Mouse (Mus musculus): ENCODE results near the gene Ugt8a. TPM values are rescaled to one million over a fixed set of nuclear protein-coding genes. Genes with fewer than 3 reads are reported as not detected.

The Ugt8a gene
- total and polyA plus RNA-seq, 3 experiments: 0.08 TPM; not detected in 2

- Histone ChIP-seq H3K79me2 (replicated peaks; ENCODE audit: control insufficient read depth, insufficient read depth, low read length) (no peaks in the 10 kb centered on the region), H3K4me3 (no peak overlapping the region), H3K9ac (ENCODE audit: low read depth, low read length) (no peak overlapping the region), H3K4me1 (ENCODE audit: control insufficient read depth, insufficient read depth, low read length) (no peaks in the 10 kb centered on the region), H3K36me3 (ENCODE audit: control insufficient read depth, insufficient read depth, low read length) (no peaks in the 10 kb centered on the region), H3K27ac (no peak overlapping the region), H3K27me3 (ENCODE audit: control insufficient read depth, insufficient read depth, low read length) (no peaks in the 10 kb centered on the region)
- TF ChIP-seq EP300 (IDR thresholded peaks at IDR 0.05; ENCODE audit: insufficient read depth, low read depth, low read length) (no peak), CTCF (IDR thresholded peaks at IDR 0.05) (peak; percentile 75)
- intact Hi-C loops (cut with DNase I): loop anchor here (2.0 kb wide), 2 partner anchors 553 to 1053 kb away; no protein-coding TSS in a partner anchor
- DNase-seq: no peak
- 19% methylated on average over 6 of the region's 6 CpGs for WGBS
Measured at GRCm38 (mm10) chr3:125849163-125849872, 89.1 kb downstream of the Ugt8a start.

DNA sequence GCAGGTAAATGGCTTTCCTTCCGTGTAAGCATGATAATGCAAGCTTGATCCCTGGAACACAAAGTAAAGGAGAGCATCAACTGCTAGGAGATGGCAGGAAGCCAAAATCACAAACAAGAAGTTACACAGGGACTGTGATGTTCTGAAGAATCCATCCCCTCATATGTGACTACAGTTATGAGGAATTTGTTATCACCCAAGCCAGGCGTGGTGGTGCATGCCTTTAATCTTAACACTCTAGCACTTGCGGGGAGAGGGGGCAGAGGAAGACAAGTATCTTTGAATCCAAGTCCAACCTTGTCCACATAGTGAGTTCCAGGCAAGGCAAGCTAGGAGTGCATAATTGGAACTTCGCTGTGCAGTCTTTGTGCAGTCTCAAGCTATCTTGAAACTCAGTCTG, 110.4 kb downstream of the Ugt8a start:
- no peak for DNase-seq
- intact Hi-C loops (cut with DNase I): no loop called here
- Histone ChIP-seq H3K9ac (ENCODE audit: low read depth, low read length) (no peak overlapping the region), H3K27ac (no peak overlapping the region), H3K4me1 (ENCODE audit: control insufficient read depth, insufficient read depth, low read length) (no peaks in the 10 kb centered on the region), H3K27me3 (ENCODE audit: control insufficient read depth, insufficient read depth, low read length) (no peaks in the 10 kb centered on the region), H3K36me3 (ENCODE audit: control insufficient read depth, insufficient read depth, low read length) (no peaks in the 10 kb centered on the region), H3K4me3 (no peak overlapping the region), H3K79me2 (replicated peaks; ENCODE audit: control insufficient read depth, insufficient read depth, low read length) (no peaks in the 10 kb centered on the region)
- no peak for TF ChIP-seq EP300 (IDR thresholded peaks at IDR 0.05; ENCODE audit: insufficient read depth, low read depth, low read length)
- TF ChIP-seq POLR2A (IDR thresholded peaks at IDR 0.05; ENCODE audit: insufficient read depth, low read depth, low read length): no peak
- TF ChIP-seq CTCF (IDR thresholded peaks at IDR 0.05): no peak
- 47% methylated on average over 4 of the region's 4 CpGs for WGBS

DNA sequence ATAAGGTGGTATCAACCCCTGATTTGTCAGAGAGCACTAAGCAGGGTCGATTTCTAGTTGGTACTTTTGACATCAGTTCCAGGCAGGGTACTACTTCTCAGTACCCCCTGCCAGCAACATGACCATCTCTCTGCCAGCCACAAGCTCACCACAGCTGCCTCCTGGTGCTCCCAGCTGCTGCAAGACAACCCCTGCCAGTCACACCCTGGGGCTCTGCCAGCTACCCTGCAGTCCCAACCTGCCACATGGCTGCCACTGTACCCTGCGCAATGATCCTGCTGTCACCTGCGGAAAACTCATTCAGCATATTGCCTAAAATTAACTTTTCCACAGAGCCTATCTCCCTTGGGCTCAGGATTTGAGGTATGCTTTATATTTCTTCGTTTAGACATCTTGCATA, 111.2 kb downstream of the Ugt8a start:
- WGBS: 57% methylated on average over 4 of the region's 4 CpGs
- H3K27me3 ChIP-seq (ENCODE audit: control insufficient read depth, insufficient read depth, low read length): no peaks in the 10 kb centered on the region
- H3K36me3 ChIP-seq (ENCODE audit: control insufficient read depth, insufficient read depth, low read length): no peaks in the 10 kb centered on the region
- H3K79me2 ChIP-seq (replicated peaks; ENCODE audit: control insufficient read depth, insufficient read depth, low read length): no peaks in the 10 kb centered on the region
- H3K4me1 ChIP-seq (ENCODE audit: control insufficient read depth, insufficient read depth, low read length): no peaks in the 10 kb centered on the region
- TF ChIP-seq CTCF (IDR thresholded peaks at IDR 0.05) (no peak), EP300 (IDR thresholded peaks at IDR 0.05; ENCODE audit: insufficient read depth, low read depth, low read length) (no peak), POLR2A (IDR thresholded peaks at IDR 0.05; ENCODE audit: insufficient read depth, low read depth, low read length) (no peak)
- no peak overlapping the region for H3K27ac ChIP-seq
- no peak overlapping the region for H3K9ac ChIP-seq (ENCODE audit: low read depth, low read length)
- intact Hi-C loops (cut with DNase I): no loop called here
- DNase-seq: peak; percentile 5 to 16
- H3K4me3 ChIP-seq: no peak overlapping the region

- no peak for DNase-seq
- Histone ChIP-seq H3K36me3 (ENCODE audit: control insufficient read depth, insufficient read depth, low read length) (no peaks in the 10 kb centered on the region), H3K27me3 (ENCODE audit: control insufficient read depth, insufficient read depth, low read length) (no peaks in the 10 kb centered on the region), H3K4me1 (ENCODE audit: control insufficient read depth, insufficient read depth, low read length) (no peaks in the 10 kb centered on the region), H3K27ac (no peak overlapping the region), H3K9ac (ENCODE audit: low read depth, low read length) (no peak overlapping the region), H3K4me3 (no peak overlapping the region), H3K79me2 (replicated peaks; ENCODE audit: control insufficient read depth, insufficient read depth, low read length) (no peaks in the 10 kb centered on the region)
- TF ChIP-seq CTCF (IDR thresholded peaks at IDR 0.05): no peak
- TF ChIP-seq POLR2A (IDR thresholded peaks at IDR 0.05; ENCODE audit: insufficient read depth, low read depth, low read length): no peak
- no peak for TF ChIP-seq EP300 (IDR thresholded peaks at IDR 0.05; ENCODE audit: insufficient read depth, low read depth, low read length)
- intact Hi-C loops (cut with DNase I): no loop called here
Measured at GRCm38 (mm10) chr3:125819741-125820140, 118.7 kb downstream of the Ugt8a start.

Measured in heart, adult 2 months (tissue).